Mouse (Mus musculus): ENCODE results near the gene Rsph14. TPM values are rescaled to one million over a fixed set of nuclear protein-coding genes. Genes with fewer than 3 reads are reported as not detected.
A peak's percentile ranks its signal among the peaks of the same experiment; 100 is the strongest.

Rsph14 gene
- polyA plus RNA-seq, 1 experiment: 6.1 TPM

DNA sequence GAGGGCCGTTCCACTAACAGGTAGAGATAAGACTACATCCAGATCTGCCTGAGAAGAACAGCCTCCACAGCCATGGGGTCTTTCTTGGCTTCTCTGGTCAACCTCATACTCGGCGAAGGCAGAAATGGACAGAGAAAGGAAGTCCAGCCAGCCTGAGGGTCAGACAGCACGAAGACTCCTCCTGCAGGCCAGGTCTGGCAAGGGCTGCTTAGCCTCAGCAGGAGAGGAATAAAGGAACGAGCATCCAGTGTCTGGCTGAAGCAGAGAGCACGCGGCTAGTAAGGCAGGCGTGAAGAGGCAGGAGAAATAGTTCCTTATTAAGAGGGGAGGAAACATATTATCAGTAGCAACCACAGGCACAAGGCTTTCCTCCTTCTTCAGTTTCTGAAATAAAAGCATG is 49.2 kb downstream of the Rsph14 start:
- no peak for DNase-seq
- TF ChIP-seq CTCF (IDR thresholded peaks at IDR 0.05; ENCODE audit: insufficient read depth, low read length): no peak
- TF ChIP-seq POLR2A (IDR thresholded peaks at IDR 0.05; ENCODE audit: borderline replicate concordance, extremely low read depth, low read depth, low read length): no peak
- WGBS: 68% methylated on average over 8 of the region's 8 CpGs
- Histone ChIP-seq H3K4me1 (ENCODE audit: control insufficient read depth, insufficient read depth, low read length) (no peaks in the 10 kb centered on the region), H3K4me3 (replicated peaks; ENCODE audit: extremely low read depth, low read depth, low read length) (no peak overlapping the region)

DNA sequence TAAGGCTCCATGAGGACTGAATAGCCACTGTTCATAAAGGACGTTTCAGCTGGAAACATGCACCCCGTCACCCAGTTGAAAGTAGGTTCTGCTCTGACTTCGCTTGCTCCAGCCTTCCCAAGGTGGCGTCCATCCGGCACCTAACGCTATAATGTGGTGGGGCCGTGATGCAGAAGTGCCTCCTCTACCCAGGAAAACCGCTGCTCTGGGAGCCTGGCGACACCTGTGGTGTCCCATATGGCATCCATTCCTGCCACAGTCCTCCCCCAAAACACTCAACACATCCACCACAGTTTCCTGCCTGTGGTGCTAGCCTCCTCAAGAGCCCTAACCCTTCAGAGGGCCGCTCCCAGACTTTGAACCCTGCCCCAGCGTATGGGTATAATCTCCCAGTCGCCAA is 51.2 kb downstream of the Rsph14 start:
- no peak for DNase-seq
- WGBS: 72% methylated on average over 12 of the region's 12 CpGs
- Histone ChIP-seq H3K4me1 (ENCODE audit: control insufficient read depth, insufficient read depth, low read length) (no peaks in the 10 kb centered on the region), H3K4me3 (replicated peaks; ENCODE audit: extremely low read depth, low read depth, low read length) (no peak overlapping the region)
- TF ChIP-seq POLR2A (IDR thresholded peaks at IDR 0.05; ENCODE audit: borderline replicate concordance, extremely low read depth, low read depth, low read length) (no peak), CTCF (IDR thresholded peaks at IDR 0.05; ENCODE audit: insufficient read depth, low read length) (no peak)

DNA sequence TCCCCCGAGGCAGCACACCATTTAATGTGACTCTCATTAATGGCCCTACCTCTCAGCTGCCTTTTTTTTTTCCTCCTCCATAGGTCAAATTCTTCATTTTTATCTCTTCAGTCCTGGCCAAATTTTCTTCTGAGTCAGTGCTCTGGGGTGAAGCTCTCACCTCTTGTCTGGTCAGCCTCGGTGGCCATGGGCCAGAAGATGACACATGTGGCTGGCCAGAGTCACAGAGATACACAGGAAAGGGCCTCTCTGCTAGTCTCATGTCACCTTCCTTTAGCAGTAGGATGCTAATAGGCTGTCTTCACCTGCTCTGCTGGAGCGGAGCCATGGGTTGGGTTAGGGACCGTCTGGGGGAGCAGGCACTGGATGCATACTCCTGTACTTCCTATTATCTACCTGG is 54.3 kb downstream of the Rsph14 start:
- WGBS: 78% methylated on average over 4 of the region's 4 CpGs
- H3K4me3 ChIP-seq (replicated peaks; ENCODE audit: extremely low read depth, low read depth, low read length): no peak overlapping the region
- H3K4me1 ChIP-seq (ENCODE audit: control insufficient read depth, insufficient read depth, low read length): no peaks in the 10 kb centered on the region
- DNase-seq: no peak
- TF ChIP-seq POLR2A (IDR thresholded peaks at IDR 0.05; ENCODE audit: borderline replicate concordance, extremely low read depth, low read depth, low read length) (no peak), CTCF (IDR thresholded peaks at IDR 0.05; ENCODE audit: insufficient read depth, low read length) (no peak)

DNA sequence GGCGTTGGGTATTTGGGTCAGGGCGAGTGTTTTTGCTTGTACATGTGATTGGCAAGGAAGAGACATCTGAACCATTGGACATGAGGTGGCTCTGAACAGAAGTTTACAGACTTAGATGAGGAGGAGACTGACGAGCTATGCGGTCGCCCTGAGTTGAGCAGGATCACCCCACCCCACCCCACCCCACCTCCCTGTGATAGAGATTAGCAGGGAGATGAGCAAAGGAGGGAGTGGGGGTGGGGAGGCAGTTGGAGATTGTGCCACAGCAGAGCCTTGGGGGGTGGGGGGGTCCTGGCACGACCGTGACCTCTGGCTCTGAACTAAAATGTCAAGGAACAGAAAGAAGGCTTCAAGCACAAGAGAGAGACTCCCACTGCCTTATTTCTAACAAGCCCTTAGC is 56.0 kb downstream of the Rsph14 start:
- 56% methylated on average over 7 of the region's 7 CpGs for WGBS
- no peak for DNase-seq
- Histone ChIP-seq H3K4me3 (replicated peaks; ENCODE audit: extremely low read depth, low read depth, low read length) (no peak overlapping the region), H3K4me1 (ENCODE audit: control insufficient read depth, insufficient read depth, low read length) (no peaks in the 10 kb centered on the region)
- TF ChIP-seq POLR2A (IDR thresholded peaks at IDR 0.05; ENCODE audit: borderline replicate concordance, extremely low read depth, low read depth, low read length) (no peak), CTCF (IDR thresholded peaks at IDR 0.05; ENCODE audit: insufficient read depth, low read length) (no peak)

DNA sequence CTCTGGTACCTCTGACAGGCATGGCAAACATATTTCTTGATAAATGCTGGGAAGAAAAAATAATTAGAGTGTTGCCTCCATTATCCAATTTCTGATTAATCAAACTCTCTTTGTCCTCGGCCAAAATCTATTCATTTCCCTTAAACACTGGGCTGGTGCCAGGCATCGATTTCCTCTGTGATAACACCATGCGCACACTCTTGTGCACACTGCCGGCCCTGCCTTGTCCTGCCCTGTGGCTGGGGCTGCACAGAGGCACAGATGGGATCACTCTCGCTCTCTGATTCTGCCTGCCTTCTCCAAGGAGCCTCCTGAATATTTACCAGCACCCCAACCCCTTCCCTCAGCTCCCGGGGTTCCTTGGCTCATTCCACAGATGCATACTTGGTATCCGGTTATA is 56.8 kb downstream of the Rsph14 start:
- 46% methylated on average over 7 of the region's 7 CpGs for WGBS
- TF ChIP-seq CTCF (IDR thresholded peaks at IDR 0.05; ENCODE audit: insufficient read depth, low read length) (no peak), POLR2A (IDR thresholded peaks at IDR 0.05; ENCODE audit: borderline replicate concordance, extremely low read depth, low read depth, low read length) (no peak)
- DNase-seq: no peak
- Histone ChIP-seq H3K4me3 (replicated peaks; ENCODE audit: extremely low read depth, low read depth, low read length) (no peak overlapping the region), H3K4me1 (ENCODE audit: control insufficient read depth, insufficient read depth, low read length) (no peaks in the 10 kb centered on the region)

DNA sequence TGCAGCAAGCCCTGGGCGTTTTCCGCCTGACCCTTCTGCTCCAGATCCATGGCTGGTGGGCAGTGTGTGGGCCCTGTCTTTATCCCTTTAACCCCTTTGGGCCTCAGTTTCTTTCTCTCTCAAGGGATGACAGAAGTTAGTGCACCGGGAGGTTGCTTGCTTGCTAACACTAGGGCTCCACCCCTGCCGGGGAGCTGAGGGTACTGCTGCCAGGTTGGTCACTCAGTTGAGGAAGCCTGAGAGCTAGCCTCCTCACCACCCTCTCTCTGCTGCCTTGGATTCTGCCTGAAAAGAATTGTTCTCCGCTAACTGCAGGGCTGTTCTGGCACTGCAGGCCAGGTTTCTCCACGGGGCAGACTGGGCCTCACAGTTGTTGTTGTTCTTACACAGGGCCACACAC is 59.4 kb downstream of the Rsph14 start:
- DNase-seq: no peak
- TF ChIP-seq POLR2A (IDR thresholded peaks at IDR 0.05; ENCODE audit: borderline replicate concordance, extremely low read depth, low read depth, low read length) (no peak), CTCF (IDR thresholded peaks at IDR 0.05; ENCODE audit: insufficient read depth, low read length) (no peak)
- Histone ChIP-seq H3K4me1 (ENCODE audit: control insufficient read depth, insufficient read depth, low read length) (no peaks in the 10 kb centered on the region), H3K4me3 (replicated peaks; ENCODE audit: extremely low read depth, low read depth, low read length) (no peak overlapping the region)
- WGBS: 71% methylated on average over 6 of the region's 6 CpGs

DNA sequence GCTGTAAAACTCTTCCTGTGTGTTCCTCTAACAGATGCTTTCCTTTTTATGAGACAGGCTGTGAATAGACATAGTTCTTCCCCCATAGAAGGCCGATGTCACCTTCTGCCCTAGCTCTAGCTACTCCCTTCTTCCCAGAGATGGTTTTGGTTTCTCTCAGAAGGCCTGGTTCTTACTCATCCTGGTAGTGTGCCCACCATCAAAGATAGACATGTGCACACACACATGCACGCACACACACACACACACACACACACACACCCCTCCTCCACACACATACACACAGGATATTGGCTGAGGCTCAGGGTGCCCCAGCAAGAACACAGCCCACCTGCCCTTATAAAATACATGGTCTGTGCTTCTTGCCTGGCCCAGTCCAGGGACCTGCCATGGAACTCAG is 63.1 kb downstream of the Rsph14 start:
- 90% methylated on average over 2 of the region's 2 CpGs for WGBS
- TF ChIP-seq CTCF (IDR thresholded peaks at IDR 0.05; ENCODE audit: insufficient read depth, low read length): no peak
- no peak for TF ChIP-seq POLR2A (IDR thresholded peaks at IDR 0.05; ENCODE audit: borderline replicate concordance, extremely low read depth, low read depth, low read length)
- no peak for DNase-seq
- Histone ChIP-seq H3K4me1 (ENCODE audit: control insufficient read depth, insufficient read depth, low read length) (peaks cover 2% of the 10 kb centered on the region; the same call in 1 of the 2 replicates), H3K4me3 (replicated peaks; ENCODE audit: extremely low read depth, low read depth, low read length) (no peak overlapping the region)

DNA sequence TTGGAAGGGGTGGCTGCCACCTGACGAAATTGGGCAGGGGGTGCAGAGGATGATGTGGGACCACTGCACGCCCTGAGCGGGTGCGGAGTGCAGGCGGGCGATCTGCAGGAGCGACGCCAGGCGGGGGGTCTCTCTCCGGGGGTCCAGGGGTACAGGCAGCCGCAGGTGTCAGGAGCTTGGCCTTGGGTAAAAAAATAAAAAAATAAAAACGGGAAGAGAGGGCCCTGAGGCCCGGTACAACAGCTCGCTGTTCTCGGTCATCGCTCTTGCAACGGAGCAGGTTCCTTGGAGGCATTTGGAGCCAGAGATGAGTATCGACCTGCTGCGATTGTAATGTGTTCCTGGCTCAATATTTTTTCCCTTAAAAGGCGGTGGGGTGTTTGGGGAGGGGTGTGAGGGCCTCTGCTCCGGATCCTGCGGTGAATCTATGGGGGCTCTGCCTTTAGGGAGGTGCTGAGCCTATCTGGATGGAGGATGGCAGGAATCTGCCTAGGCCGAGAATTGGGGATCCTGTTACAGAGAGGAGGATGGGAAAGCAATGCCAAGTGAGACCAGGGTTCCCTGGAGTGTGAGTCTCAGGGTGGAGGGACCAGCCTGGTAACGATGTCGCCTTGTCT is 64.6 kb downstream of the Rsph14 start:
- no peak for TF ChIP-seq CTCF (IDR thresholded peaks at IDR 0.05; ENCODE audit: insufficient read depth, low read length)
- TF ChIP-seq POLR2A (IDR thresholded peaks at IDR 0.05; ENCODE audit: borderline replicate concordance, extremely low read depth, low read depth, low read length): no peak
- peak overlapping the region; percentile 42 for H3K4me3 ChIP-seq (replicated peaks; ENCODE audit: extremely low read depth, low read depth, low read length)
- H3K4me1 ChIP-seq (ENCODE audit: control insufficient read depth, insufficient read depth, low read length): peaks cover 2% of the 10 kb centered on the region; the same call in 1 of the 2 replicates
- WGBS: 11% methylated on average over 25 of the region's 25 CpGs
- DNase-seq: no peak

DNA sequence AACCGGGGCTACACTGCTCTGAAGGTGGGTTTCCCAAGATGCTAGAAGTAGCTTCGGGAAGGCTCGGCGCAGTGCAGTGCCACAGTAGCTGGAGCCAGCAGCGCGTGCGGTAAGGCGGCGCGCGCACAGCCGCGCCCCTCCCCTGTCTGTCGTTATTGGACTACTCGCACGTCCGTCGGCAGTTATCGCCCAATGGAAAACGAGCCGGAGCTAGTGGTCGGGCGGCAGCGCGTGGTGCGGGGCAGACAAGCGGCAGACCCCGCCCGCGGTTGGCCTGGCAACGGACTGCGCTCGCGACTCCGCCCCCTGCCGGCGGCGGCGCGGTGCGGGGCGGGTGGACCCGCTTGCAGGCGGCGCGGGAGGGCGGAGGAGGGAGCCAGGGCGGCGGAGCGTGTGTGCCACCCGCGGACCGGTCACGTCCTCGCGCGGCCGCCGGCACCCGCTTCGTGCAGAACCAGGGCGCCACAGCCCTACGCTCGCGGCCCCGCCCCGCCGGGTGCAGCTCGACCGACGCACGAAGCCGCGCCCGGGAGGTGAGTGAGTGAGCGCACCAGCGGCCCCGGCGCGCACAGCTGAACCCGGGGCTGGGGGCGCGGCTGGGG is 65.4 kb downstream of the Rsph14 start, which contains the start of gene Gnaz:
Gene Gnaz (plus strand): TSS at position 328 of the 602 bp plus-strand sequence.
- Histone ChIP-seq H3K4me3 (replicated peaks; ENCODE audit: extremely low read depth, low read depth, low read length) (peak within 1 kb of the TSS; percentile 42), H3K4me1 (ENCODE audit: control insufficient read depth, insufficient read depth, low read length) (peaks cover 2% of the 10 kb centered on the region; the same call in 1 of the 2 replicates)
- under 1% methylated on average over 76 of the region's 83 CpGs for WGBS
- DNase-seq: peak; percentile 95
- TF ChIP-seq POLR2A (IDR thresholded peaks at IDR 0.05; ENCODE audit: borderline replicate concordance, extremely low read depth, low read depth, low read length) (no peak), CTCF (IDR thresholded peaks at IDR 0.05; ENCODE audit: insufficient read depth, low read length) (no peak)

DNA sequence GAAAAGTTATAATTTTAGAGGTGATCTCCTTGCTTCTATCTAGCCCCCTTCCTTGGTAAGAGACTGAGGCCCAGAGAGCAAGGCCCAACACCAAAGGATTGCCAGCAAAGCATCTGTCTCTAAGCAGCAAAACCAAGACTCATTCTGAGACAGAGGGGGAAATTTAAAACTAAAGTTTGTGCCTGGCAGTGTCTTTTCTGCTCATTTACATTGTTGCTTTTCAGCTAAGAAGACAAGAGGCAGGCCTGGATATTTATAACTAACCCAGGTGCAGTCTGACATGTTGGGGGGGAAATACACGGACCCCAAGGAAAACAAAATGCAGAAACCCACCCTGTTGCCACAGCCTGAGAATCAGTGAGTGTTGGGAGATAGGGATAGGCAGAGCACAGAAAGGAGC is 68.0 kb downstream of the Rsph14 start:
- H3K4me1 ChIP-seq (ENCODE audit: control insufficient read depth, insufficient read depth, low read length): peaks cover 2% of the 10 kb centered on the region; the same call in 1 of the 2 replicates
- no peak overlapping the region for H3K4me3 ChIP-seq (replicated peaks; ENCODE audit: extremely low read depth, low read depth, low read length)
- 66% methylated on average over 1 of the region's 1 CpGs for WGBS
- no peak for DNase-seq
- no peak for TF ChIP-seq POLR2A (IDR thresholded peaks at IDR 0.05; ENCODE audit: borderline replicate concordance, extremely low read depth, low read depth, low read length)
- no peak for TF ChIP-seq CTCF (IDR thresholded peaks at IDR 0.05; ENCODE audit: insufficient read depth, low read length)
